Mouse (Mus musculus) layer of hippocampus, postnatal 10 days (tissue): ENCODE measurements around the gene Renbp. TPM values are rescaled to one million over a fixed set of nuclear protein-coding genes. Genes with fewer than 3 reads are reported as not detected.

Experiments
- DNase-seq, 2 experiments: peaks; one replicate each; pipeline ENCODE4 v3.0.0; 2021; ENCODE audit warnings: low spot score in 2 of 2
- long read RNA-seq: library from polyadenylated mRNA; stranded (forward); transcript quantifications from one replicate; pipeline ENCODE4 v2.0.0, GENCODE M21; 2023
- total RNA-seq, 2 experiments: library from RNA; stranded (reverse); gene quantifications; 2 replicates each; pipeline ENCODE4 v1.2.3; 2021

The Renbp gene
- 1 to 10 TPM; 3.9 to 7.1 TPM for total RNA-seq
- long read RNA-seq, partial matches to known transcripts: 1 of 7 reads
- long read RNA-seq, other reads (novel, unspliced or antisense): 0 of 7 reads

DNA sequence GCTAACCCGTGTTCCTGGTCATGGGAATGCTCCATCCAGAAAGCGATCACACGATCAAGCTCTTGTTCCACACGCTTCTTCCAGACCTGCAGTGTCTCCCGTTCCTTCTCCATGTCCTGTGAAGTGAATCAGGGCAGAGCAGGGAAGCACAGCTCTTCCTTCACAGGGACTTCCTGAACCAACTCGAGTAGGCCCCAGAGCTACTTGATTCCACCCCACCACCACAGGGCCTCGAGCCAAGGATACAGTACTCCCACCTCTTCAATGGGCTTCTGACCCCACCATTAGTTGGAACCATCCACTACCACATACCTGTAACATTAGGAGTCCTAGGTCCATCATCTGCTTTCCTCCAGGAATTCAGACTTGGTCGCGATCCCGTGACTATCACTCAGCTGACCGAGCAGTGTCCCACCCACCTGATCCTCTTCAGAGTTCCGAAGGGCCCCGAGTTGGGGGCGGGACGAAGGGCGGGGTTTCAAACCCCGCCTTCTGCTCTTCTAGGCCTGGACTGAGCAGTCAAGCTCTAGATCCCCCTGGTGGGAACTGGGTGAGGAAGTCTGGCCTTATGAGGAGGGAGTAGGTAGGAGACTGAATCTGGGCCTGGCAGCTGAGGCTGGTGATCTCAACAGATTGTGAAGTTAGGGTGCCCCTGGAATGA lies at the start of gene Renbp:
Renbp (minus strand) TSS at position 449 of the 661 bp plus-strand sequence.
- DNase-seq: no peak

GRCm38 (mm10) chrX:73977783-73978182 lies 47.1 kb upstream of the Renbp start:
- no peak for DNase-seq

DNA sequence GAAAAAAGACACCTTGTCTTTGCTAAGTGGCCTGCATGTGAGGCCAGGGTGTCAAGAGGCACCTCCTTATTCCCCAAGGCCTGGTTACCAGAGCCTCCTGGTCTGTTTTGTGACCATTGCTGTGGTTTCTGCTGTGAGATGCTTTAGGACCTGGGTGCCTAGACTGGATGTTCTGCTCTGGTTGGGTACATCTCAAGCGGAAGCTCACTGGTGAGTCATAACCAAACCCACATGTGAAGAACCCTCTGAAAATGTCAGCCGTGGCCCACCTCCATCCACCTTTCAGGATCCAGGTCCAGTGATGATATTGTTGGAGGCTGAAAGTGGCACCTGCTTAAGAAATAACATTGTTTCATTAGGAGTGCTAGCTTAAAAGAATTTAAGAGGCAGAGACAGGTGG lies 45.6 kb upstream of the Renbp start:
- no peak for DNase-seq

- no peak for DNase-seq
These were observed 42.1 kb upstream of the Renbp start for GRCm38 (mm10) chrX:73972774-73973173.

DNA sequence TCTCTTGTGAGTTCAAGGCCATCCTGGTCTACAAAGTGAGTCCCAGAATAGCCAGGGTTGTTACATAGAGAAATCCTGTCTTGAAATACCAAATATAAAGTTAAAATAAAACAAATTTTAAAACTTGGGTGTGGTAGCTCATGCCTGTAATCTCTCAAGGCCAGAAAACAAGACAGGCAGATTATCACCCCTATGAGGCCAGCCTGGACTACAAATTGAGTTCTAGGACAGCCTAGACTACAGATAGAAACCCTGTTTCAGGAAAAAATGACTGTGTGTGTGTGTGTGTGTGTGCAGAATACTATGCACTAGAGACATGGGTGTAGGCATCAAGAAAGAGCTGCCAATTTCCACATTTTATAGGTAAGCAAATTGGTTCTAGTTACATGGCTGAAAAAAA lies 40.1 kb upstream of the Renbp start:
- DNase-seq: no peak

- DNase-seq: no peak
These were observed 39.1 kb upstream of the Renbp start for GRCm38 (mm10) chrX:73969729-73970128.

- no peak for DNase-seq
These were observed 38.5 kb upstream of the Renbp start for GRCm38 (mm10) chrX:73969167-73969566.

DNA sequence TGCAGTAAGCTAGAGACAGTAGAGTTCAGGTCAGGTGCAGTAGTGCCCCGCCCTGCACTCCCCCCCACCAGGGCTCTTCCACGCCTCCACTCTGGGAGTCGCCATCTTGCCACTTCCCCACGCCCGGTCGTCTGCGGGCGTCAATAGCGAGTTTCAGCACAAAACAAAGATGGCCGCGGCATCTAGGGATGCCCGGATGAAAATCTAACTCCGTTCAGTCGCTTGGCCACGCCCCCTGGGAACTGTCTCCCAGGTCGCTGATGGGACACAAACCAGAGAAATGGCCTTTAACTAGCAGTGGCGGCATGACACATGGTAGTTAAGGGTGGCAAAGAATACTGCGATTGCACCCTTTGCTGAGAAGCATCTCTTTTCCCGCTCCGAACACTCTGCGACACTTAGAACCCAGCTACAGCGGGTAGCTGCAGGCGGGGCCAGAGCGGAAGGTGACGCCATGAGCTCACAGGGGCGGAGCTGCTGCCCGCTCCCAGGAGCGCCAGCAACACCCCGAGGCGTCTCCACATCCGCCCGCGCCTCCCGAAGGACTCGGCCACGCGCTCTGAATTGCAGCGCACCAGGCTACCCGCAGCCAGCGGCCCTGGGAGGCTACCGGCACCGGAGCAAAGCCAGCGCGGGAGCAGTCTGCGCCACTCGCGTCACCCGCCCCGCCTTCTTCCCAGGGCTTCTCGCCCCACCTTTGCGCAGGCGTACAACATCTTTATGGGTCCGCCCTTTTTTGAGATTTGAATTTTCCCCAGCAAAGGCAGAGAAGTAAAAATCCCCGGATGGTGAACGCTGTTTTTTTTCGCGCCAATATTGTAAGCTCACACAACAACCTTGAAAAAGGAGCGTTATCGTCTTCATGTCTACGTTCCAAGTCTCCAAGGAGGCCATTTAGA lies 36.8 kb upstream of the Renbp start:
- peak; percentile 80 to 87 for DNase-seq

DNA sequence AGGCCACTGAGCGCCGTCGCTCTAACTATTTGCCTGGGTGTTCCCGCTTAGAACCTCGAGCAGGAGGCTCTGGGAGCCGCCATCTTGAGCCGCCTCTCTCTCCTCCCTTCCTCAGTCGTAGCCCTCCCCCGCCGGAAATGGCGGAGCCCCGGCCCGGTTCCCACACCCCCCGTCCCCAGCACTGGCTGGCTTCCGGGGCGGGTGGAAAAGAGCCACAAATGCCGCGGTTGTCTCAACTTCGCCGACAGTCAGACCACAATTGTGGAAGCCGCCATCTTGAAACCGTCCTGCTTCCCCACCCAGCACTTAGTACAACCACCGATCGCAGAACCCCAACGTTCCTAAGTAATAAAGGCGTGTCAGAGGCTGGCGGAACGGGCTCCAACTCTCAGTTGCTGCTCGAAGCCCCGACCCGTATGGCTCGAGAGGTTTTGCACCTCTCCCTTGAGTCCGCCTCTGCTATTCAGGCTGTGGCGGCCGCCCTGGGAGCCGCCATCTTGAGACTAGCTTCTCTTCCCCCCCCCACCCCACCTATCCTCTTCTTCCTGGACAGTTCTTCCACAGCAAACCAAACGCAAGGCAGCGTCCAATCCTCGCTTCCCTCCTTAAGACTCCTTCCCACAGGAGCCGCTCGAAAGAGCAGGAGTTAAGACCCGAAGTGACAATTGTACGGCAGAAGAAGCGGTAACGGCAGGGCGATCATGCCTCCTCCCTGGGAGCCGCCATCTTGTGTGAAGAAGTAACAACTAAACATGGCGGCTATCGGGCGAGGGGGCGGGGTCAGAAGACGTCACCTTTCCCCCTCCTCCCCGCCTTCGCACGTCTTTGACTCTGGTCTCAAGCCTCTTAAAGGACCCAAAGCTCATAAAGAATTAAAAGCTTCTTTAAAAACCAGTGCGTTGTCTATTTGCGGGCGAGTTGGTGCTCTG lies 35.9 kb upstream of the Renbp start, which contains the start of gene Hcfc1:
Hcfc1 (minus strand) TSS at position 110 of the 929 bp plus-strand sequence.
- DNase-seq: peak; percentile 86 to 91

- peak; percentile 40 to 66 for DNase-seq
These were observed 34.7 kb upstream of the Renbp start for GRCm38 (mm10) chrX:73965307-73965706.

- DNase-seq: no peak
These were observed 33.7 kb upstream of the Renbp start for GRCm38 (mm10) chrX:73964363-73964762.

DNA sequence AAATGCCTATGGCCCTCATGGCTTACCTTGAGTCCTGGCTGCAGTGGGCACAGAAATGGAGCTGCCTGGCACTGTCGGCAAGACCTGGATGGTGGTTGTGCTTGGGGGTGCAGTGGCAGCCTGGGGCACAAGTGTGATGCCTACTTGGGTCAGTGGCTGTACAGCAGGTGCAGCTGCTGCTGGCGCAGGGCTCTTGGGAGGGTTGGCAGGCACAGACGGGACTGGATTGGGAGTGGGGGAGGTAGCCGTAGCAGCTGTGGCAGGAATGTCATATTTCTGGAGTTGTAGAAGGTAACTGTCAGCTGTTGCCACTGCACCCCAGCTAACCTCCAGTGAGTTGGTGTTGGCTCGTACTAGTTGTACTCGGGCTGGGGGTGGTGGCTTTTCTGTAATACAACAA lies 24.3 kb upstream of the Renbp start:
- DNase-seq: no peak

- no peak for DNase-seq
These were observed 22.0 kb upstream of the Renbp start for GRCm38 (mm10) chrX:73952603-73953002.

DNA sequence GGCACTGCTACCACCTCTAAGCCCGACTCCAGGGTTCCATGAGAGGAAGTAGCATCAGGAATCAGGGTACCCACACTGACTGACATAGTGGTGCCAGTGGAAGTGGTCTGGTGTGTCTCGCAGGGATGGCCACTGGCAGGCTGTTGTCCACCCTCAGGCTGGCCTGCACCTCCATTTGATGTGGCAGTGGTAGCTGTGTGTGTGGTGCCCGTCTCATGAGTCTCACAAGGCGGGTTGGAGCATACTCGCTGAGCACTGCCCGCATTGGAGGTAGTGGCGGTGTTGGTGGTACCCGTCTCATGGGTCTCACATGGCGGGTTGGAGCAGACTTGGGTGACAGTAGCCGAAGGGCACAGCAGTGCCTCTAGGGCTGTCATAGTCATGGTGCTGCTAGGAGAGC lies 18.7 kb upstream of the Renbp start:
- no peak for DNase-seq

DNA sequence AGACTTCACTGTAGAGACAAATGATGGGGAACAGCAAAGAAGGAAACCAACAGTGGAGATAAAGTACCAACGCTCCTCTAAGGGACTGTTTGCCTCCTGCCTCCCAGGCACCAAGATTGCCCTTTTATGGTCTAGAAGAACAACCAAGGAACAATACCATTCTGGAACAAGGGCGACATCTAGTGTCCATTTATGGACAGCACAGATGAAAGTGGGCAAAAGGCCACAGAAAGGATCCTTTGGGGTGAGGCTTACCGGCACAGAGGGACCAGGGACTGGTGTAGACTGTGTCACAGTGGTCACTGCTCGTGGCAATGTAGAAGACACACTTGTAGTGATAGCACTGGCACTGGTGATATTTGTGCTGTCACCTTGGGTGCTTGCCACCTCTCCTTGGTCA lies 18.0 kb upstream of the Renbp start:
- peak; percentile 51 to 53 for DNase-seq

- no peak for DNase-seq
These were observed 16.2 kb upstream of the Renbp start for GRCm38 (mm10) chrX:73946896-73947295.

DNA sequence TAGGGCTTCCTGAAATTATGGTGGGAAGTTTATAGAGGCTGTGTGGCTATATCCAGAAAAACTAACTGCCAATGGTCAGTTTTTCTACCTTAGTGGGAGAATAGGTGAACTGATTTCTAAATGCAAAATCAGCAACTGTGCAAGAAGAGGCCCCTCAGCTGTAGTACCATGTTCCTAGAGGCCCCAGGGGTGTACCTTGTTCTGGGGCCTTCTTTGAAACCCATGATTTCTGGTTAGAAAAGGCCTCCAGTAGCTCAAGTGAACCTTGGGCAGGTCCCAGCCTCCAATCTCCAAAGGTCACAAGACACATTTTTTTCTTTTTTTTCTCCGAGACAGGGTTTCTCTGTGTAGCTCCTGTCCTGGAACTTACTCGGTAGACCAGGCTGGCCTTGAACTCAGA lies 11.6 kb upstream of the Renbp start:
- DNase-seq: no peak

DNA sequence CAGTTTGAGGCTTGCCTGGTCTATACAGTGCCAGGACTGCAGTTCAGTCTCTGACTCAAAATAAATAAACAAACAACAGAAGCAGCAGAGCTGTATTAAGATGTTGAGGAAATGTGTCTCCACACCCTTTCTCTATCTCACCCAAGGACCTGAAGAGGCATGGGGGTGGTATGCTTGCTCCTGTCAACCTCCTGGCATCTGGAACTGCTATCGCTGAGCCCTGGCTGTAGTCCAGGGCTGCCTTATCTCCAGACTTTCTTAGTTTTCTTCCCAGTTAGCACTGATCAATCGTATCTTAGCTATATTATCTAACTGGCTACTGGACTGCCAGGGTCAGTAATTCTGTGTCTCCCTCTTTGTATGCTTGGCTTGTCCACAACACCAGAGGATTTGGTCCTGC lies 11.2 kb upstream of the Renbp start:
- no peak for DNase-seq

- no peak for DNase-seq
These were observed 1.2 kb upstream of the Renbp start for GRCm38 (mm10) chrX:73931871-73932270.

DNA sequence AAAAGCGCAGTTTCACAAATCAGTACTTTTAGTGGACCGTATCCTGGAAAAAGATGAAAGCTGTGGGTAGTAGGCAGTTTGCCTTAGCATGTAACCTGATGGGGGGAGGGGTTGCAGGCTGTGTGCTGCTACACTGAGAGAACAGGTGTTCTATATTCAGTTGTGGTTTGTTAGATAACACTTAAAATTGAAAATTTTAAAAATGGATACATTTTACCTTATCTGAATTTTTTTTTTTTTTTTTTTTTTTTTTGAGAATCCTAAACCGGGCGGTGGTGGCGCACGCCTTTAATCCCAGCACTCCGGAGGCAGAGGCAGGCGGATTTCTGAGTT lies 8.1 kb downstream of the Renbp start:
- DNase-seq: no peak

GRCm38 (mm10) chrX:73921823-73922549 lies 8.7 kb downstream of the Renbp start, which contains the start of the genes Arhgap4 and Naa10:
Arhgap4 (minus strand) TSS chrX:73921870.
Naa10 (minus strand) TSS chrX:73921944.
- peak; percentile 81 to 87 for DNase-seq
